Mouse (Mus musculus) midbrain, postnatal 0 days (tissue): Measurements from ENCODE around the gene Imp3. TPM values are rescaled to one million over a fixed set of nuclear protein-coding genes. Genes with fewer than 3 reads are reported as not detected.

Source experiments
- ATAC-seq: fragments of 200-750 bp; cut with Nextera tagmentation; 2 replicates; pipeline ENCODE4 v1.8.0; 2017; ENCODE audit warnings: moderate number of reproducible peaks, mild to moderate bottlenecking, moderate TSS enrichment, moderate library complexity; ENCODE audit not compliant: low FRiP score
- DNase-seq: peaks from one replicate; pipeline ENCODE4 v3.0.0-alpha.2; 2015; ENCODE audit warnings: low spot score
- H3K27ac ChIP-seq: fragments of 300-500 bp; sonication (generic); 2 replicates; pipeline ENCODE4 v1.5.1; 2014; ENCODE audit warnings: low read depth, mild to moderate bottlenecking, low read length, mixed read lengths
- H3K27me3 ChIP-seq: fragments of 300-500 bp; sonication (generic); 2 replicates; pipeline ENCODE4 v1.6.1; 2014; ENCODE audit warnings: low read length, control low read depth, mixed read lengths; ENCODE audit not compliant: insufficient read depth
- H3K36me3 ChIP-seq: fragments of 300-500 bp; sonication (generic); 2 replicates; pipeline ENCODE4 v1.6.1; 2014; ENCODE audit warnings: low read length, control low read depth, mixed read lengths; ENCODE audit not compliant: insufficient read depth
- H3K4me1 ChIP-seq: fragments of 300-500 bp; sonication (generic); 2 replicates; pipeline ENCODE4 v1.6.1; 2014; ENCODE audit warnings: mild to moderate bottlenecking, control low read depth, antibody characterized with exemption, low read length, mixed read lengths; ENCODE audit not compliant: insufficient read depth
- H3K4me2 ChIP-seq: fragments of 300-500 bp; sonication (generic); 2 replicates; pipeline ENCODE4 v1.6.1; 2014; ENCODE audit warnings: low read depth, mild to moderate bottlenecking, low read length, mixed read lengths; ENCODE audit not compliant: poor library complexity, severe bottlenecking
- H3K4me3 ChIP-seq: fragments of 300-500 bp; sonication (generic); 2 replicates; pipeline ENCODE4 v1.5.1; 2014; ENCODE audit warnings: low read depth, mild to moderate bottlenecking, low read length, moderate library complexity
- H3K9ac ChIP-seq: fragments of 300-500 bp; sonication (generic); replicated peaks from 2 replicates; pipeline ENCODE4 v1.6.1; 2014; ENCODE audit warnings: mild to moderate bottlenecking, low read length, moderate library complexity, mixed read lengths; ENCODE audit not compliant: poor library complexity, severe bottlenecking
- H3K9me3 ChIP-seq: fragments of 300-500 bp; sonication (generic); 2 replicates; pipeline ENCODE4 v1.6.1; 2016; ENCODE audit warnings: low read length, control low read depth
- CTCF ChIP-seq: IDR thresholded peaks from 2 replicates; pipeline ENCODE4 v1.5.1; 2016; ENCODE audit warnings: antibody characterized with exemption, mild to moderate bottlenecking
- WGBS: fragments of 180-500 bp; shearing (Covaris S2); extraction: QIAGEN DNeasy Blood & Tissue Kit; methylation state at CpG from one replicate; pipeline ENCODE4 v1.1.7; 2014; 5-methylcytosine and 5-hydroxymethylcytosine counted together
- polyA plus RNA-seq: library from polyadenylated mRNA; unstranded; fragments of >200 nt; fragmentation: Nextera tagmentation; extraction: Ambion mirVana; gene quantifications from 2 replicates; pipeline ENCODE4 v1.2.1, GENCODE M21; 2015
- total RNA-seq: library from RNA; depleted of rRNA; stranded (reverse); fragments of >200 nt; gene quantifications from 2 replicates; pipeline ENCODE4 v1.2.3, GENCODE M21; 2014

Gene Imp3
- total and polyA plus RNA-seq, 2 experiments from 2014 or later = 80.3 to 131 TPM

DNA sequence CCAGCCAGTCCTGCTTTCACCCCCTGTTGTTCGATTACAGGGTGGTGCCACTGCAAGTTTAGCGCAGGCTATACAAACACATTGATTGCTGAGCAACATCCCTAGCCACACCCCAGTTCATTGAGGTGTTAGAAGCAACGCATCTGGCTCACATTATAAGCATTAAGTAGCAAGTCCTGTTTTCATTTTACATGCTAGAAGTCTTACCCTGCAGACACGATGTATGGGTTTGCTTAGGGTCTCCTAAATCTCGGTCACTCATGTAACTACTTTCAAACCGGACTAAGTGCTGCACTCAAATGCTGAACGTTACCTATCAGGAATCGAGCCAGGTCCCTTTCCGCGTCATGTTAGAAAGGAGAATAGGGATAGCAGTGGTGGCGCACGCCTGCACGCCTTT lies 12.5 kb downstream of the Imp3 start:
- H3K9ac ChIP-seq = no peak overlapping the region
- no peak for DNase-seq
- H3K4me2 ChIP-seq = peak overlapping the region; percentile 40
- H3K27me3 ChIP-seq = no peaks in the 10 kb centered on the region
- no peak overlapping the region for H3K27ac ChIP-seq
- peak overlapping the region; percentile 28; the same call in 1 of the 2 replicates for H3K4me3 ChIP-seq
- no peak for ATAC-seq
- H3K9me3 ChIP-seq = no peaks in the 10 kb centered on the region
- no peaks in the 10 kb centered on the region for H3K36me3 ChIP-seq
- 34% methylated on average over 13 of the region's 13 CpGs for WGBS
- peaks cover 3% of the 10 kb centered on the region; the same call in 1 of the 2 replicates for H3K4me1 ChIP-seq
- TF ChIP-seq CTCF = no peak

DNA sequence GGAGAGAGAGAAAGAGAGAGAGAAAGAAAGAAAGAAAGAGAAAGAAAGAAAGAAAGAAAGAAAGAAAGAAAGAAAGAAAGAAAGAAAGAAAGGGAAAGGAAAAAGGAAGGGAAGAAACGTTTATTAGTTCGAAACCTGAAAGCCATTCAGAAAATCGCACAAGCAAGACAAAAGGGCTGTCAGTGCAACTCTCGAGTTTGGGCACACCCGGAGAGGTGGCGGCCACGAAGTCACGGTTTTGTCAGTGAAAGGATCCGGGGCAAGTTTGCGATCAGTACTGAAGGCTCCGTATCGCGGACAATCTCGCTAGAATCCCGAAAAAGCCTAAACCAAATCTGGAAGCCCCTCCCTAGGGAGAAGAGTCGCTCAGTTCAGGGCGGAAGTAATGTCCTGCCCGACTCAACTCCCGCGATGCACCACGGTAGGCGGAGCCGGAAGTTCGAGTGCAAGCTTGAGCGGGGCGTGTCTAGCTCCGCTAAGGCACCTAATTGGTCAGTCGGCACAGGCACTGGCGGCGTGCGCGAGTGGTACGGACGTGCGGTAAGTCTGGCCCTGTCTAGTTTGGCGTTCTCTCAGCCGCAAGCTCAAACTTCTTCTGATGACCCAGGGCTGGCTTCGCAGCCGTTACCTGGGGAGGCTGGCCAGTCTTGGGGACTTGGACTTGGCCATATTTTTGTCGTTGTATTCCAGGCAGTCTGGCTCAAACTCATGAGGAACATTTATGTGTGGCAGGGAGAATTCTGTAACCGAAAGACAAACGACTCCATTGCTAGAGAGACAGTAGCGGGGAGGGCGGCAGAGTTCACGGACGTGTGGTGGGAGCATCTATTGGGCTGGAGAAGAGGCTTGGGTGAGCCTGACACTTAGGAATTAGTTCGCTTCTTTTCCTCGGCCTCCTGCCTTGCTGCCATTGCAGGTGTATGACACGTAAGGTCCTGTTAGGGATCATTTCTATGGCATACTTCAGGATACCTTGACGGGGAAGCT lies 13.4 kb downstream of the Imp3 start, which contains the start of gene Snupn:
Snupn (plus strand) TSS at position 465 of the 987 bp plus-strand sequence.
- under 1% methylated on average over 50 of the region's 50 CpGs for WGBS
- peak; percentile 100 for ATAC-seq

DNA sequence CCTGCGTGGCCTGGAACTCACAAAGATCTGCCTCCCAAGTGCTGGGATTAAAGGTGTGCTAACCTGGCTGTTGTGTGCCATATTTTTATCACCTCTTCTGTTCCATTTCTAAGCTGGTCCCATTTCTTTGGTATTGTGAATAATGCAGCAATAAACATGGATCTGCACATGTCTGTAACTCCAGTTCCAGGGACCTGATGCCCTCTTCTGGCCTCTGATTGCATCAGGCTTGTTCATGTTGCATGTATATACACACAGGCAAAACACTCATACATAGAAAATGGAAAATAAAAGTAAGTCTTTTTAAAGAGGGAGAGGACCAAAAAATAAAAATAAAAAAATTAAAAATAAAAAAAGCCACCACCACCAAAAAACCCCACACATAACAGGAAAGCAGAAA lies 16.3 kb downstream of the Imp3 start:
- 97% methylated on average over 1 of the region's 1 CpGs for whole genome bisulfite sequencing
- TF ChIP-seq CTCF = peak; percentile 44
- Histone ChIP-seq H3K27ac (no peak overlapping the region), H3K4me3 (no peak overlapping the region), H3K4me1 (peaks cover 3% of the 10 kb centered on the region; the same call in 1 of the 2 replicates), H3K27me3 (no peaks in the 10 kb centered on the region), H3K4me2 (no peak overlapping the region), H3K9me3 (no peaks in the 10 kb centered on the region), H3K36me3 (no peaks in the 10 kb centered on the region), H3K9ac (no peak overlapping the region)
- ATAC-seq (no peak), DNase-seq (no peak)

More for the DNA sequence above, 13.4 kb downstream of the Imp3 start, which contains the start of gene Snupn:
- TF ChIP-seq CTCF = no peak
- Histone ChIP-seq H3K27me3 (no peaks in the 10 kb centered on the region), H3K36me3 (no peaks in the 10 kb centered on the region), H3K4me3 (peak within 1 kb of the TSS; percentile 39), H3K4me1 (peaks cover 3% of the 10 kb centered on the region; the same call in 1 of the 2 replicates), H3K4me2 (peak within 1 kb of the TSS; percentile 81), H3K9me3 (no peaks in the 10 kb centered on the region), H3K9ac (peak within 1 kb of the TSS; percentile 63), H3K27ac (peak within 1 kb of the TSS; percentile 78)
- peak; percentile 99 for DNase-seq

DNA sequence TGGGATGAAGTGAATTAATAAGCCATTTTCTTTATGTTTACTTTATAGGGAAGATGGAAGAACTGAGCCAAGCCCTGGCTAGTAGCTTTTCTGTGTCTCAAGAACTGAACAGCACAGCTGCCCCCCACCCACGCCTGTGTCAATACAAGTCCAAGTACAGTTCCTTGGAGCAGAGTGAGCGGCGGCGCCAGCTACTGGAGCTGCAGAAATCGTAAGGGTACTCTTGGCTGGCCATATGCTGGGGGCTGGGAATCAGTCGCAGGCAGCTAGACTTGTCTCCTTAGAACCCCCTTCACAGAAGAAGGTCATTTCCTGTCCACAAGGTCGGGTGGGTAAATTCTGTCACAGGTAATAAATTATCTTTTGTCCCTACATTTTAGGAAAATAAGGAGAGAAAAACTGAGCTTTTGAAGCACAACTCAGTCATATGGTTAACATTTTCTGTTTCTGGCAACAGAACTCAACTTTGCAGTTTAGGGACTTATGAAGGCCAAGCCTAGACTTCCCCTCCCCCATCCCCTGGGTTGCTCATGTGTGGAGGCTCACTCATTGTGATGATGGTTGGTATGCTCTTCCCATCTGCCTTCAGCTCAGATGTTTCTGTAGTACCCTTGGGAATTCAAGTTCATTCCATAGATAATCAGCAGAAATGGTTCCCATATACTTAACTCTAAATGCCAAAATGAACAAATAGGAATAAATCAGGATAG lies 19.8 kb downstream of the Imp3 start:
- Histone ChIP-seq H3K4me1 (no peaks in the 10 kb centered on the region), H3K9ac (no peak overlapping the region), H3K9me3 (no peaks in the 10 kb centered on the region), H3K27ac (no peak overlapping the region), H3K4me2 (no peak overlapping the region), H3K27me3 (no peaks in the 10 kb centered on the region), H3K4me3 (no peak overlapping the region), H3K36me3 (no peaks in the 10 kb centered on the region)
- ATAC-seq (no peak), DNase-seq (no peak)
- 85% methylated on average over 7 of the region's 7 CpGs for WGBS
- no peak for TF ChIP-seq CTCF

DNA sequence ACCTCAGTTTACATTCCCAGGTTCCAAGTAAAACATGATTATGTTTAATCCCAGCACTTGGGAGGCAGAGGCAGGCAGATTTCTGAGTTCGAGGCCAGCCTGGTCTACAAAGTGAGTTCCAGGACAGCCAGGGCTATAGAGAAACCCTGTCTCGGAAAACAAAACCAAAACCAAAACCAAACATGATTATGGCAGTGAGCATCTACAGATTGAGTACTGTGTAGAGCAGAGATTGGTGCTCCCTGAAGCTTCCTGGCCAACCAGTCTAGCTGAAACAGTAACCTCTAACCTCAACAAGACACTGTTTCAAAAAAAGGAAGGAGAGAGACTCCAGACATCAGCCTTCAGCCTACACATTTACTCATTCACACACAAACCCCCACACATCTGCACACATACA lies 21.4 kb downstream of the Imp3 start:
- ATAC-seq (no peak), DNase-seq (no peak)
- 96% methylated on average over 2 of the region's 2 CpGs for WGBS
- Histone ChIP-seq H3K27ac (no peak overlapping the region), H3K4me2 (no peak overlapping the region), H3K4me3 (no peak overlapping the region), H3K27me3 (no peaks in the 10 kb centered on the region), H3K9ac (no peak overlapping the region), H3K9me3 (no peaks in the 10 kb centered on the region), H3K4me1 (no peaks in the 10 kb centered on the region), H3K36me3 (peaks cover 7% of the 10 kb centered on the region)
- no peak for TF ChIP-seq CTCF
